Mouse (Mus musculus) small intestine, adult 2 months (tissue): ENCODE measurements around the gene Arhgdia.

ENCODE experiments used
- CTCF ChIP-seq: fragments of 200-500 bp; IDR thresholded peaks from 2 replicates; pipeline ENCODE4 v1.5.1; 2012; ENCODE audit warnings: low read depth, mild to moderate bottlenecking, control low read depth, inconsistent platforms, low read length, moderate library complexity, mixed read lengths; ENCODE audit not compliant: insufficient replicate concordance, insufficient read length; ENCODE audit errors: extremely low read depth
- POLR2A ChIP-seq: fragments of 200-500 bp; IDR thresholded peaks from 2 replicates; pipeline ENCODE4 v1.6.1; 2012; ENCODE audit warnings: low read depth, mild to moderate bottlenecking, control low read depth, inconsistent platforms, low read length, moderate library complexity

GRCm38 (mm10) chr11:120615606-120616203, 34.3 kb upstream of the Arhgdia start:
- TF ChIP-seq CTCF, result no peak
- TF ChIP-seq POLR2A, result peak; percentile 23; the same call in 1 of the 2 replicates
